Mouse (Mus musculus): Measurements from ENCODE around the gene Hist1h4d. TPM values are rescaled to one million over a fixed set of nuclear protein-coding genes. Genes with fewer than 3 reads are reported as not detected.

Gene Hist1h4d
- polyA plus RNA-seq, 1 experiment from 2014 or later, result 109 TPM

- no peaks in the 10 kb centered on the region for H3K9me3 ChIP-seq
- H3K4me3 ChIP-seq, result no peak overlapping the region
- no peaks in the 10 kb centered on the region for H3K36me3 ChIP-seq
- WGBS, result 86% methylated on average over 7 of the region's 7 CpGs
- H3K27me3 ChIP-seq, result no peaks in the 10 kb centered on the region
- H3K27ac ChIP-seq (replicated peaks), result no peak overlapping the region
- H3K4me2 ChIP-seq (replicated peaks), result no peak overlapping the region
- no peaks in the 10 kb centered on the region for H3K4me1 ChIP-seq
- no peak overlapping the region for H3K9ac ChIP-seq (replicated peaks)
- ATAC-seq (ENCODE audit: low FRiP score, low read depth), result no peak
These were observed 11.2 kb downstream of the Hist1h4d start for GRCm38 (mm10) chr13:23592614-23593013.

GRCm38 (mm10) chr13:23593051-23593770 is 11.8 kb downstream of the Hist1h4d start:
- Histone ChIP-seq H3K4me1 (no peaks in the 10 kb centered on the region), H3K9ac (replicated peaks) (no peak overlapping the region), H3K4me2 (replicated peaks) (no peak overlapping the region), H3K4me3 (no peak overlapping the region), H3K9me3 (no peaks in the 10 kb centered on the region), H3K27ac (replicated peaks) (no peak overlapping the region), H3K27me3 (no peaks in the 10 kb centered on the region), H3K36me3 (no peaks in the 10 kb centered on the region)
- no peak for ATAC-seq (ENCODE audit: low FRiP score, low read depth)
- 87% methylated on average over 5 of the region's 5 CpGs for WGBS

- Histone ChIP-seq H3K4me2 (replicated peaks) (no peak overlapping the region), H3K27ac (replicated peaks) (no peak overlapping the region), H3K9ac (replicated peaks) (no peak overlapping the region), H3K27me3 (no peaks in the 10 kb centered on the region), H3K9me3 (no peaks in the 10 kb centered on the region), H3K4me3 (no peak overlapping the region), H3K4me1 (no peaks in the 10 kb centered on the region), H3K36me3 (no peaks in the 10 kb centered on the region)
- ATAC-seq (ENCODE audit: low FRiP score, low read depth), result no peak
- 79% methylated on average over 2 of the region's 2 CpGs for WGBS
These were observed 13.8 kb downstream of the Hist1h4d start for GRCm38 (mm10) chr13:23595185-23595584.

- no peaks in the 10 kb centered on the region for H3K4me1 ChIP-seq
- ATAC-seq (ENCODE audit: low FRiP score, low read depth), result no peak
- 87% methylated on average over 7 of the region's 7 CpGs for WGBS
- no peak overlapping the region for H3K27ac ChIP-seq (replicated peaks)
- H3K9me3 ChIP-seq, result no peaks in the 10 kb centered on the region
- no peak overlapping the region for H3K4me3 ChIP-seq
- no peaks in the 10 kb centered on the region for H3K27me3 ChIP-seq
- no peaks in the 10 kb centered on the region for H3K36me3 ChIP-seq
- H3K9ac ChIP-seq (replicated peaks), result no peak overlapping the region
- no peak overlapping the region for H3K4me2 ChIP-seq (replicated peaks)
These were observed 14.4 kb downstream of the Hist1h4d start for GRCm38 (mm10) chr13:23595622-23596372.

- ATAC-seq (ENCODE audit: low FRiP score, low read depth), result no peak
- H3K9me3 ChIP-seq, result no peaks in the 10 kb centered on the region
- H3K4me2 ChIP-seq (replicated peaks), result no peak overlapping the region
- no peaks in the 10 kb centered on the region for H3K4me1 ChIP-seq
- no peak overlapping the region for H3K27ac ChIP-seq (replicated peaks)
- H3K4me3 ChIP-seq, result no peak overlapping the region
- H3K36me3 ChIP-seq, result no peaks in the 10 kb centered on the region
- no peak overlapping the region; the same call in 1 of the 2 replicates for H3K9ac ChIP-seq (replicated peaks)
- H3K27me3 ChIP-seq, result no peaks in the 10 kb centered on the region
- 8% methylated on average over 9 of the region's 9 CpGs for WGBS
These were observed 16.6 kb downstream of the Hist1h4d start for GRCm38 (mm10) chr13:23597957-23598356.

- WGBS, result 83% methylated on average over 7 of the region's 7 CpGs
- Histone ChIP-seq H3K36me3 (no peaks in the 10 kb centered on the region), H3K4me1 (no peaks in the 10 kb centered on the region), H3K4me2 (replicated peaks) (no peak overlapping the region), H3K9me3 (no peaks in the 10 kb centered on the region), H3K27ac (replicated peaks) (no peak overlapping the region), H3K9ac (replicated peaks) (no peak overlapping the region), H3K27me3 (no peaks in the 10 kb centered on the region), H3K4me3 (no peak overlapping the region)
- no peak for ATAC-seq (ENCODE audit: low FRiP score, low read depth)
These were observed 21.8 kb downstream of the Hist1h4d start for GRCm38 (mm10) chr13:23603182-23603699.

- ATAC-seq (ENCODE audit: low FRiP score, low read depth), result no peak
- Histone ChIP-seq H3K4me1 (no peaks in the 10 kb centered on the region), H3K9me3 (no peaks in the 10 kb centered on the region), H3K36me3 (no peaks in the 10 kb centered on the region), H3K4me3 (no peak overlapping the region), H3K4me2 (replicated peaks) (no peak overlapping the region), H3K27ac (replicated peaks) (no peak overlapping the region), H3K27me3 (no peaks in the 10 kb centered on the region), H3K9ac (replicated peaks) (no peak overlapping the region)
- 98% methylated on average over 3 of the region's 3 CpGs for WGBS
These were observed 23.1 kb downstream of the Hist1h4d start for GRCm38 (mm10) chr13:23604452-23604851.

GRCm38 (mm10) chr13:23605052-23605451 is 23.7 kb downstream of the Hist1h4d start:
- no peak overlapping the region for H3K27ac ChIP-seq (replicated peaks)
- no peaks in the 10 kb centered on the region for H3K36me3 ChIP-seq
- H3K4me3 ChIP-seq, result no peak overlapping the region
- no peak overlapping the region for H3K9ac ChIP-seq (replicated peaks)
- no peak for ATAC-seq (ENCODE audit: low FRiP score, low read depth)
- no peaks in the 10 kb centered on the region for H3K4me1 ChIP-seq
- H3K4me2 ChIP-seq (replicated peaks), result no peak overlapping the region
- H3K9me3 ChIP-seq, result no peaks in the 10 kb centered on the region
- 91% methylated on average over 3 of the region's 3 CpGs for WGBS
- H3K27me3 ChIP-seq, result no peaks in the 10 kb centered on the region

GRCm38 (mm10) chr13:23609209-23609608 is 27.8 kb downstream of the Hist1h4d start:
- WGBS, result 89% methylated on average over 4 of the region's 4 CpGs
- no peaks in the 10 kb centered on the region for H3K27me3 ChIP-seq
- no peaks in the 10 kb centered on the region for H3K9me3 ChIP-seq
- no peak overlapping the region for H3K27ac ChIP-seq (replicated peaks)
- H3K4me2 ChIP-seq (replicated peaks), result no peak overlapping the region
- H3K9ac ChIP-seq (replicated peaks), result no peak overlapping the region
- no peak for ATAC-seq (ENCODE audit: low FRiP score, low read depth)
- H3K4me1 ChIP-seq, result no peaks in the 10 kb centered on the region
- no peak overlapping the region for H3K4me3 ChIP-seq
- H3K36me3 ChIP-seq, result no peaks in the 10 kb centered on the region

- Histone ChIP-seq H3K4me2 (replicated peaks) (no peak overlapping the region), H3K27ac (replicated peaks) (no peak overlapping the region), H3K27me3 (no peaks in the 10 kb centered on the region), H3K9ac (replicated peaks) (no peak overlapping the region), H3K36me3 (no peaks in the 10 kb centered on the region), H3K9me3 (no peaks in the 10 kb centered on the region), H3K4me3 (no peak overlapping the region), H3K4me1 (no peaks in the 10 kb centered on the region)
- ATAC-seq (ENCODE audit: low FRiP score, low read depth), result no peak
These were observed 28.4 kb downstream of the Hist1h4d start for GRCm38 (mm10) chr13:23609844-23610243.

- Histone ChIP-seq H3K9me3 (no peaks in the 10 kb centered on the region), H3K4me3 (no peak overlapping the region), H3K36me3 (no peaks in the 10 kb centered on the region), H3K4me1 (no peaks in the 10 kb centered on the region), H3K27me3 (no peaks in the 10 kb centered on the region), H3K9ac (replicated peaks) (no peak overlapping the region), H3K27ac (replicated peaks) (no peak overlapping the region), H3K4me2 (replicated peaks) (no peak overlapping the region)
- ATAC-seq (ENCODE audit: low FRiP score, low read depth), result no peak
- 59% methylated on average over 2 of the region's 2 CpGs for WGBS
These were observed 29.0 kb downstream of the Hist1h4d start for GRCm38 (mm10) chr13:23610393-23610792.

GRCm38 (mm10) chr13:23611638-23612037 is 30.2 kb downstream of the Hist1h4d start:
- Histone ChIP-seq H3K9me3 (no peaks in the 10 kb centered on the region), H3K27ac (replicated peaks) (no peak overlapping the region), H3K4me3 (no peak overlapping the region), H3K4me2 (replicated peaks) (no peak overlapping the region), H3K36me3 (no peaks in the 10 kb centered on the region), H3K9ac (replicated peaks) (no peak overlapping the region), H3K4me1 (no peaks in the 10 kb centered on the region), H3K27me3 (no peaks in the 10 kb centered on the region)
- no peak for ATAC-seq (ENCODE audit: low FRiP score, low read depth)
- WGBS, result 83% methylated on average over 3 of the region's 3 CpGs
